Comparison of ENCODE assay signal across 17 mouse cellular contexts in the genomic region with DNA sequence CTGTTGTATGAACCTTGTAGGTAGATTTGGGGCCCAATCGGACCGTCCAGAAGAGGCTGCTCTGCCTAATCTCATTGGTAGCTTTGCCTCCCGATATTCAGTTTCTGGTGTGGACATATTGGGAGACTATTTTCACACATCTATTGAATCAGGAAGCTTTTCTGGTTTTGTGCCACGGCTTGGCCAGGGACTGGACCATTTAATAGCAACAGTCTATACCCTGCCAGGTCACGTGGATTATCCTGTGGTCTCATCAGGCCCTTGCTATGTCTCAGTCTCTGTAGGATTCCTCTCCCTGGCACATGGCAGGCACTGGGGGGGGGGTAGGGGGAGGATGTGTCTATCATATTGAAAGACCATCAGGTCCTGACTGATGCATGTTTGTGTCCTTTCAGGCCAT. TPM values are rescaled to one million over a fixed set of nuclear protein-coding genes. Genes with fewer than 3 reads are reported as not detected.
DNase-seq lines count a peak whose midpoint lies in the region; ATAC-seq and TF ChIP-seq lines count a peak whose summit lies in the region.
"Had no signal": no experiment of that assay in that cellular context is flagged by ENCODE, and none has a peak within 500 bp of the region (broad histone marks: within the 10 kb centered on the region; RNA-seq: fewer than 3 reads in every experiment).

No protein-coding gene starts in this region.

- no peak overlapping the region for H3K4me2 ChIP-seq in hindbrain, postnatal 0 days (ENCODE audit: low read depth, low read length)
- no peak overlapping the region for H3K4me2 ChIP-seq in hindbrain, embryonic 16.5 days (ENCODE audit: low read length)
- H3K4me2 ChIP-seq in heart, embryonic 16.5 days (ENCODE audit: low read depth, low read length), result no peak overlapping the region
- H3K4me2 ChIP-seq: forebrain, embryonic 13.5 days; hindbrain, embryonic 13.5 days had no signal

- H3K9ac ChIP-seq in hindbrain, postnatal 0 days (replicated peaks; ENCODE audit: low read length), result no peak overlapping the region
- no peak overlapping the region for H3K9ac ChIP-seq in hindbrain, embryonic 16.5 days (ENCODE audit: low read depth, low read length)
- H3K9ac ChIP-seq in heart, embryonic 16.5 days (ENCODE audit: low read length), result no peak overlapping the region
- H3K9ac ChIP-seq: forebrain, embryonic 13.5 days; hindbrain, embryonic 13.5 days; liver, embryonic 14.5 days had no signal

- no peaks in the 10 kb centered on the region for H3K9me3 ChIP-seq in hindbrain, postnatal 0 days (ENCODE audit: low read length)
- no peaks in the 10 kb centered on the region for H3K9me3 ChIP-seq in hindbrain, embryonic 16.5 days (ENCODE audit: control insufficient read depth, low read length)
- no peaks in the 10 kb centered on the region for H3K9me3 ChIP-seq in heart, embryonic 16.5 days (replicated peaks; ENCODE audit: control insufficient read depth, low read length)
- H3K9me3 ChIP-seq: forebrain, embryonic 13.5 days; hindbrain, embryonic 13.5 days; midbrain, embryonic 10.5 days had no signal

- no peak for ATAC-seq in hindbrain, postnatal 0 days
- ATAC-seq in hindbrain, embryonic 16.5 days, result no peak
- no peak for ATAC-seq in heart, embryonic 16.5 days (replicated peaks; ENCODE audit: extremely low read depth, insufficient read depth, low FRiP score)
- ATAC-seq: forebrain, embryonic 13.5 days; Patski had no signal

- H3K4me1 ChIP-seq in hindbrain, postnatal 0 days (ENCODE audit: insufficient read depth, low read length), result peaks cover 50% of the 10 kb centered on the region
- peaks cover 35% of the 10 kb centered on the region for H3K4me1 ChIP-seq in hindbrain, embryonic 16.5 days (ENCODE audit: control insufficient read depth, insufficient read depth, low read depth, low read length)
- H3K4me1 ChIP-seq in heart, embryonic 16.5 days (ENCODE audit: control insufficient read depth, insufficient read depth, low read length), result peaks cover 82% of the 10 kb centered on the region

- H3K27me3 ChIP-seq in hindbrain, postnatal 0 days (ENCODE audit: insufficient read depth, low read length), result no peaks in the 10 kb centered on the region
- no peaks in the 10 kb centered on the region for H3K27me3 ChIP-seq in hindbrain, embryonic 16.5 days (replicated peaks; ENCODE audit: control insufficient read depth, insufficient read depth, low read length)
- H3K27me3 ChIP-seq in heart, embryonic 16.5 days (ENCODE audit: control insufficient read depth, insufficient read depth, low read length), result no peaks in the 10 kb centered on the region
- H3K27me3 ChIP-seq: Patski had no signal

- H3K27ac ChIP-seq in hindbrain, postnatal 0 days, result peak overlapping the region; percentile 16; the same call in 1 of the 2 replicates
- no peak overlapping the region for H3K27ac ChIP-seq in hindbrain, embryonic 16.5 days (ENCODE audit: low read depth, low read length)
- peak overlapping the region; percentile 96 for H3K27ac ChIP-seq in heart, embryonic 16.5 days (ENCODE audit: low read length)
- H3K27ac ChIP-seq: forebrain, embryonic 13.5 days; hindbrain, embryonic 13.5 days; liver, embryonic 14.5 days; midbrain, embryonic 10.5 days had no signal

- 62% methylated on average over 5 of the region's 5 CpGs for WGBS in hindbrain, postnatal 0 days
- WGBS in hindbrain, embryonic 16.5 days, result 83% methylated on average over 5 of the region's 5 CpGs
- 72% methylated on average over 5 of the region's 5 CpGs for whole genome bisulfite sequencing in heart, embryonic 16.5 days

- no peak for TF ChIP-seq CTCF in hindbrain, postnatal 0 days (IDR thresholded peaks at IDR 0.05; ENCODE audit: low read depth)

- no peaks in the 10 kb centered on the region for H3K36me3 ChIP-seq in hindbrain, postnatal 0 days (ENCODE audit: insufficient read depth, low read length)
- H3K36me3 ChIP-seq in hindbrain, embryonic 16.5 days (ENCODE audit: control insufficient read depth, insufficient read depth, low read length), result no peaks in the 10 kb centered on the region
- no peaks in the 10 kb centered on the region for H3K36me3 ChIP-seq in heart, embryonic 16.5 days (ENCODE audit: control insufficient read depth, insufficient read depth)
- H3K36me3 ChIP-seq: hindbrain, embryonic 13.5 days; midbrain, embryonic 10.5 days had no signal

- no peak overlapping the region for H3K4me3 ChIP-seq in hindbrain, postnatal 0 days (ENCODE audit: low read length)
- no peak overlapping the region for H3K4me3 ChIP-seq in hindbrain, embryonic 16.5 days (ENCODE audit: low read length)
- H3K4me3 ChIP-seq in heart, embryonic 16.5 days (ENCODE audit: low read length), result no peak overlapping the region
- H3K4me3 ChIP-seq: forebrain, embryonic 13.5 days; hindbrain, embryonic 13.5 days; midbrain, embryonic 10.5 days; myocyte had no signal

- peak; percentile 73 for DNase-seq in cerebellum, adult 11-12 months
- DNase-seq in cerebellum, adult 8-10 months, result no peak
- peak; percentile 55 for DNase-seq in hindbrain, postnatal 0 days (ENCODE audit: low spot score)
- DNase-seq in cerebellum, adult 9-10 months, result peak; percentile 83
- DNase-seq in ovary, postnatal 10 days (ENCODE audit: low spot score), result no peak
- DNase-seq in neural tube, embryonic 10.5 days (ENCODE audit: extremely low spot score, low spot score), result no peak
- DNase-seq: lung, postnatal 14 days; right cerebral cortex, postnatal 25 days; thymus, postnatal 36 days had no signal

RNA-seq across cellular contexts. Expression of a gene that starts 26.7 kb away (rescaled TPM):
- total RNA-seq in hindbrain, postnatal 0 days (2014; rRNA removed), result 16.7 and 23.6 TPM in 2 replicates
- polyA plus RNA-seq in hindbrain, postnatal 0 days (2015; fragmentation: Nextera tagmentation; extraction: Ambion mirVana), result 23.0 and 23.7 TPM in 2 replicates
- polyA plus RNA-seq in hindbrain, embryonic 16.5 days (2015; fragmentation: Nextera tagmentation; extraction: Ambion mirVana), result 26.0 and 27.6 TPM in 2 replicates
- polyA plus RNA-seq in heart, embryonic 16.5 days (2015; fragmentation: Nextera tagmentation; extraction: Ambion mirVana), result 29.4 and 30.7 TPM in 2 replicates

Comparison
In these comparisons a context has a peak if more than half of its experiments do, and no peak if none do; other contexts are left out.
1. DNase-seq: peak in cerebellum, adult 11-12 months (single experiment), hindbrain, postnatal 0 days (single experiment) and cerebellum, adult 9-10 months (single experiment); none in cerebellum, adult 8-10 months (single experiment), ovary, postnatal 10 days (single experiment) and neural tube, embryonic 10.5 days (single experiment).